Mouse (Mus musculus) heart, adult 2 months (tissue): ENCODE data around the gene Tas2r115. TPM values are rescaled to one million over a fixed set of nuclear protein-coding genes. Genes with fewer than 3 reads are reported as not detected.
"Not testable (repeated sequence)": the region's sequence is repeated elsewhere in the genome, so short reads cannot be mapped to it uniquely, and the experiment has no call there.

Experiments
- DNase-seq, 2 experiments: peaks; one replicate each; pipeline ENCODE4 v3.0.0; 2021
- H3K27ac ChIP-seq: fragments of 200-600 bp; 2 replicates; pipeline ENCODE4 v1.8.1; 2022
- H3K27me3 ChIP-seq: fragments of 200-500 bp; 2 replicates; pipeline ENCODE4 v1.6.1; 2012; ENCODE audit warnings: mild to moderate bottlenecking, low read length, inconsistent platforms, mixed read lengths; ENCODE audit not compliant: control insufficient read depth, insufficient read depth
- H3K36me3 ChIP-seq: fragments of 200-500 bp; 2 replicates; pipeline ENCODE4 v1.6.1; 2012; ENCODE audit warnings: low read length, inconsistent platforms; ENCODE audit not compliant: control insufficient read depth, insufficient read depth
- H3K4me1 ChIP-seq: fragments of 200-500 bp; 2 replicates; pipeline ENCODE4 v1.6.1; 2011; ENCODE audit warnings: low read length; ENCODE audit not compliant: control insufficient read depth, insufficient read depth
- H3K4me3 ChIP-seq: fragments of 200-600 bp; 2 replicates; pipeline ENCODE4 v1.8.1; 2022
- H3K79me2 ChIP-seq: fragments of 200-500 bp; replicated peaks from 2 replicates; pipeline ENCODE4 v1.6.1; 2012; ENCODE audit warnings: mild to moderate bottlenecking, inconsistent platforms, low read length, moderate library complexity, mixed read lengths; ENCODE audit not compliant: control insufficient read depth, insufficient read depth
- H3K9ac ChIP-seq: fragments of 200-500 bp; 2 replicates; pipeline ENCODE4 v1.6.1; 2012; ENCODE audit warnings: low read depth, mild to moderate bottlenecking, control low read depth, inconsistent platforms, low read length, mixed read lengths
- CTCF ChIP-seq: fragments of 200-600 bp; IDR thresholded peaks from 2 replicates; pipeline ENCODE4 v1.8.1; 2022; ENCODE audit warnings: antibody characterized with exemption, mild to moderate bottlenecking, moderate library complexity
- EP300 ChIP-seq: fragments of 200-500 bp; IDR thresholded peaks from 2 replicates; pipeline ENCODE4 v1.6.1; 2011; ENCODE audit warnings: low read depth, low read length, control low read depth; ENCODE audit not compliant: insufficient read depth
- POLR2A ChIP-seq: fragments of 200-500 bp; IDR thresholded peaks from 2 replicates; pipeline ENCODE4 v1.6.1; 2011; ENCODE audit warnings: mild to moderate bottlenecking, low read depth, low read length, control low read depth; ENCODE audit not compliant: insufficient read depth
- WGBS: fragments of 180-500 bp; shearing (Covaris S2); methylation state at CpG from one replicate; pipeline ENCODE4 v1.1.7; 2018; 5-methylcytosine and 5-hydroxymethylcytosine counted together
- intact Hi-C: fragments of 180-260 bp; cut with DNase I; formaldehyde crosslinking; loops from one replicate; pipeline ENCODE4 v1.15.1; 2025
- polyA plus RNA-seq: library from polyadenylated mRNA; depleted of rRNA; stranded (reverse); fragments of >200 nt; gene quantifications from 2 replicates; pipeline ENCODE4 v1.2.3, GENCODE M21; 2012; rRNA removed
- total RNA-seq, 2 experiments: library from RNA; stranded (reverse); gene quantifications; 2 replicates each; pipeline ENCODE4 v1.2.3; 2021

Tas2r115 gene
- total and polyA plus RNA-seq, 3 experiments, result not detected

DNA sequence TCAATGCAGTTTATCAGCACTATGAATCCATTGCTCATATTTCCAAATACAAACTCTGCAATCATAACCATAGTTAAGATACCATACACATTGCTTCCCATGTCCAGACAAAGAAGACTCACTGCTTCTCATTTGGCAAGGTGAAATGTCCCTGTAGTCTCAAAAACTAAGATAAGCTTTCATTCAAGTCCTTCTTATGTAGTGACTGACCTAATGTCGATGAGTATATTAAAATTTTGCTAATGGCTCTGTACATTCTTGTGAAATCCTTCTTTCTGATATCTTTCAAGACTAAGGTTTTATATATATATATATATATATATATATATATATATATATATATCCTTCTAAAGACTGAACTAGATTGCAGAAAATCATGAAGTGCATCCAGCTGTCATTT lies 36.9 kb downstream of the Tas2r115 start, which contains the start of gene Tas2r121:
Tas2r121 (minus strand) TSS at position 101 of the 400 bp plus-strand sequence.
- H3K9ac ChIP-seq, result no peak within 1 kb of the TSS
- no peak within 1 kb of the TSS for H3K4me3 ChIP-seq
- no peaks in the 10 kb centered on the region for H3K27me3 ChIP-seq
- H3K4me1 ChIP-seq, result no peaks in the 10 kb centered on the region
- no peak for TF ChIP-seq CTCF
- no peak for TF ChIP-seq EP300
- no peak for TF ChIP-seq POLR2A
- WGBS, result 54% methylated on average over 1 of the region's 1 CpGs
- intact Hi-C loops, result no loop called here
- no peak for DNase-seq
- H3K27ac ChIP-seq, result no peak within 1 kb of the TSS
- H3K79me2 ChIP-seq, result no peaks in the 10 kb centered on the region
- H3K36me3 ChIP-seq, result no peaks in the 10 kb centered on the region

DNA sequence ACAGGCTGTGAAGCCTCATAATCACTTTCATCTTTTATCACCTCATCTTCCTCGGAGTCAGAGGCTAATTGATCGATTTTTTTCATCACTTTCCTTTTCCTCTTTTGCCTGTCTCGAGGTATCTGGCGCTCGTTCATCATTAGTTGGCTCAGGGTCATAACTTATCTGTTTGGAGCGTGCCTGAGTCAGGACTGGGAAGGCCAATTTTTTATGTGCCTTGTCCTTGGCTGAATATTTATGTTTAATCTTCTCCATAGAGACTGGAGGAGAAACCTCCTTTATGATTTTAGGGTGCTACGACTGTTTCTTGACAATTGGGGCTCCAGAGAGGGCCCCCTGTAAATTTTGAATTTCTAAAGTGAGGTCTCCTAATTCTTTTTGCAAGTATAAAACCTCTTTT lies 46.2 kb downstream of the Tas2r115 start:
- H3K9ac ChIP-seq, H3K4me3 ChIP-seq, H3K4me1 ChIP-seq, H3K27ac ChIP-seq, H3K27me3 ChIP-seq, intact Hi-C loops, DNase-seq, H3K79me2 ChIP-seq, H3K36me3 ChIP-seq: not testable (repeated sequence)
- 63% methylated on average over 7 of the region's 7 CpGs for WGBS

Other genes starting within 250 kb of the Tas2r115 start
- not detected for gene Prh1, start 168.2 kb downstream of the Tas2r115 start, total RNA-seq
- not detected in 2 replicates for gene Prh1, start 168.2 kb downstream of the Tas2r115 start, polyA plus RNA-seq
- gene Prp2, start 142.1 kb downstream of the Tas2r115 start, total RNA-seq, result not detected
- gene Prp2, start 142.1 kb downstream of the Tas2r115 start, polyA plus RNA-seq, result not detected in 2 replicates
- not detected for gene A630073D07Rik, start 86.5 kb downstream of the Tas2r115 start, total RNA-seq
- not detected in 2 replicates for gene A630073D07Rik, start 86.5 kb downstream of the Tas2r115 start, polyA plus RNA-seq
- gene Tas2r120, start 81.1 kb downstream of the Tas2r115 start, total RNA-seq, result not detected
- gene Tas2r120, start 81.1 kb downstream of the Tas2r115 start, polyA plus RNA-seq, result not detected in 2 replicates
- gene Tas2r121, start 37.0 kb downstream of the Tas2r115 start, total RNA-seq, result not detected
- gene Tas2r121, start 37.0 kb downstream of the Tas2r115 start, polyA plus RNA-seq, result not detected in 2 replicates
- not detected for gene Tas2r122, start 26.1 kb downstream of the Tas2r115 start, total RNA-seq
- gene Tas2r122, start 26.1 kb downstream of the Tas2r115 start, polyA plus RNA-seq, result not detected in 2 replicates
- not detected for gene Tas2r124, start 16.7 kb upstream of the Tas2r115 start, total RNA-seq
- not detected in 2 replicates for gene Tas2r124, start 16.7 kb upstream of the Tas2r115 start, polyA plus RNA-seq
- not detected for gene Tas2r102, start 24.1 kb upstream of the Tas2r115 start, total RNA-seq
- gene Tas2r102, start 24.1 kb upstream of the Tas2r115 start, polyA plus RNA-seq, result not detected in 2 replicates
- not detected for gene Tas2r136, start 40.1 kb upstream of the Tas2r115 start, total RNA-seq
- not detected in 2 replicates for gene Tas2r136, start 40.1 kb upstream of the Tas2r115 start, polyA plus RNA-seq
- not detected for gene Tas2r117, start 64.8 kb upstream of the Tas2r115 start, total RNA-seq
- gene Tas2r117, start 64.8 kb upstream of the Tas2r115 start, polyA plus RNA-seq, result not detected in 2 replicates
- gene Tas2r123, start 109.1 kb upstream of the Tas2r115 start, total RNA-seq, result not detected
- not detected in 2 replicates for gene Tas2r123, start 109.1 kb upstream of the Tas2r115 start, polyA plus RNA-seq
- not detected for gene Tas2r116, start 117.4 kb upstream of the Tas2r115 start, total RNA-seq
- not detected in 2 replicates for gene Tas2r116, start 117.4 kb upstream of the Tas2r115 start, polyA plus RNA-seq
- not detected for gene Tas2r110, start 130.0 kb upstream of the Tas2r115 start, total RNA-seq
- gene Tas2r110, start 130.0 kb upstream of the Tas2r115 start, polyA plus RNA-seq, result not detected in 2 replicates
- not detected for gene Tas2r113, start 155.0 kb upstream of the Tas2r115 start, total RNA-seq
- gene Tas2r113, start 155.0 kb upstream of the Tas2r115 start, polyA plus RNA-seq, result not detected in 2 replicates
- gene Tas2r125, start 171.6 kb upstream of the Tas2r115 start, total RNA-seq, result not detected
- gene Tas2r125, start 171.6 kb upstream of the Tas2r115 start, polyA plus RNA-seq, result not detected in 2 replicates
- gene Tas2r129, start 213.1 kb upstream of the Tas2r115 start, total RNA-seq, result not detected
- not detected in 2 replicates for gene Tas2r129, start 213.1 kb upstream of the Tas2r115 start, polyA plus RNA-seq
- gene Tas2r131, start 219.9 kb upstream of the Tas2r115 start, total RNA-seq, result not detected
- not detected in 2 replicates for gene Tas2r131, start 219.9 kb upstream of the Tas2r115 start, polyA plus RNA-seq
- not detected for gene Tas2r109, start 242.9 kb upstream of the Tas2r115 start, total RNA-seq
- not detected in 2 replicates for gene Tas2r109, start 242.9 kb upstream of the Tas2r115 start, polyA plus RNA-seq